Mouse (Mus musculus): ENCODE measurements around the gene Fgf9.
A peak's percentile ranks its signal among the peaks of the same experiment; 100 is the strongest.

Fgf9 gene

GRCm38 (mm10) chr14:58070481-58071119 lies at the start of gene Fgf9:
Gene Fgf9 (plus strand): TSS chr14:58070547.
- peak in 1 of 2 experiments; percentile 25 for DNase-seq (ENCODE audit: low spot score in 2 of 2)

GRCm38 (mm10) chr14:58034567-58034966 lies 35.8 kb upstream of the Fgf9 start:
- peak in 1 of 2 experiments; percentile 51 for DNase-seq (ENCODE audit: low spot score in 2 of 2)

GRCm38 (mm10) chr14:58036174-58036573 lies 34.2 kb upstream of the Fgf9 start:
- no peak for DNase-seq (ENCODE audit: low spot score in 2 of 2)

GRCm38 (mm10) chr14:58046639-58047284 lies 23.6 kb upstream of the Fgf9 start:
- DNase-seq (ENCODE audit: low spot score in 2 of 2), result no peak

- no peak for DNase-seq (ENCODE audit: low spot score in 2 of 2)
These were observed 19.7 kb upstream of the Fgf9 start for GRCm38 (mm10) chr14:58050691-58051090.

GRCm38 (mm10) chr14:58067586-58067985 lies 2.8 kb upstream of the Fgf9 start:
- no peak for DNase-seq (ENCODE audit: low spot score in 2 of 2)

- DNase-seq (ENCODE audit: low spot score in 2 of 2), result no peak
These were observed 1.7 kb upstream of the Fgf9 start for GRCm38 (mm10) chr14:58068641-58069040.

GRCm38 (mm10) chr14:58069927-58070326 lies 420 bp upstream of the Fgf9 start:
- DNase-seq (ENCODE audit: low spot score in 2 of 2), result no peak

GRCm38 (mm10) chr14:58071120-58071641 lies 834 bp downstream of the Fgf9 start:
- peak in 1 of 2 experiments; percentile 58 for DNase-seq (ENCODE audit: low spot score in 2 of 2)

- DNase-seq (ENCODE audit: low spot score in 2 of 2), result peak; percentile 50 to 62
These were observed 1.8 kb downstream of the Fgf9 start for GRCm38 (mm10) chr14:58071830-58072770.

- DNase-seq (ENCODE audit: low spot score in 2 of 2), result peak in 1 of 2 experiments; percentile 20
These were observed 2.6 kb downstream of the Fgf9 start for GRCm38 (mm10) chr14:58072771-58073501.

- peak in 1 of 2 experiments; percentile 20 for DNase-seq (ENCODE audit: low spot score in 2 of 2)
These were observed 3.6 kb downstream of the Fgf9 start for GRCm38 (mm10) chr14:58073936-58074335.

GRCm38 (mm10) chr14:58074621-58075432 lies 4.5 kb downstream of the Fgf9 start:
- DNase-seq (ENCODE audit: low spot score in 2 of 2), result peak in 1 of 2 experiments; percentile 51

- peak in 1 of 2 experiments; percentile 26 for DNase-seq (ENCODE audit: low spot score in 2 of 2)
These were observed 5.2 kb downstream of the Fgf9 start for GRCm38 (mm10) chr14:58075433-58076029.

GRCm38 (mm10) chr14:58076030-58076521 lies 5.7 kb downstream of the Fgf9 start:
- DNase-seq (ENCODE audit: low spot score in 2 of 2), result peak in 1 of 2 experiments; percentile 50

- DNase-seq (ENCODE audit: low spot score in 2 of 2), result no peak
These were observed 6.4 kb downstream of the Fgf9 start for GRCm38 (mm10) chr14:58076726-58077255.

- DNase-seq (ENCODE audit: low spot score in 2 of 2), result no peak
These were observed 9.1 kb downstream of the Fgf9 start for GRCm38 (mm10) chr14:58079471-58079870.

- no peak for DNase-seq (ENCODE audit: low spot score in 2 of 2)
These were observed 11.6 kb downstream of the Fgf9 start for GRCm38 (mm10) chr14:58081955-58082354.

- DNase-seq (ENCODE audit: low spot score in 2 of 2), result no peak
These were observed 13.9 kb downstream of the Fgf9 start for GRCm38 (mm10) chr14:58084240-58084639.
